Mouse (Mus musculus) midbrain, postnatal 0 days (tissue): ENCODE results near the gene Prkce. TPM values are rescaled to one million over a fixed set of nuclear protein-coding genes. Genes with fewer than 3 reads are reported as not detected.

Experiments used
- ATAC-seq: fragments of 200-750 bp; cut with Nextera tagmentation; 2 replicates; pipeline ENCODE4 v1.8.0; 2017; ENCODE audit warnings: moderate number of reproducible peaks, mild to moderate bottlenecking, moderate TSS enrichment, moderate library complexity; ENCODE audit not compliant: low FRiP score
- DNase-seq: peaks from one replicate; pipeline ENCODE4 v3.0.0-alpha.2; 2015; ENCODE audit warnings: low spot score
- H3K27ac ChIP-seq: fragments of 300-500 bp; sonication (generic); 2 replicates; pipeline ENCODE4 v1.5.1; 2014; ENCODE audit warnings: low read depth, mild to moderate bottlenecking, low read length, mixed read lengths
- H3K27me3 ChIP-seq: fragments of 300-500 bp; sonication (generic); 2 replicates; pipeline ENCODE4 v1.6.1; 2014; ENCODE audit warnings: low read length, control low read depth, mixed read lengths; ENCODE audit not compliant: insufficient read depth
- H3K36me3 ChIP-seq: fragments of 300-500 bp; sonication (generic); 2 replicates; pipeline ENCODE4 v1.6.1; 2014; ENCODE audit warnings: low read length, control low read depth, mixed read lengths; ENCODE audit not compliant: insufficient read depth
- H3K4me1 ChIP-seq: fragments of 300-500 bp; sonication (generic); 2 replicates; pipeline ENCODE4 v1.6.1; 2014; ENCODE audit warnings: mild to moderate bottlenecking, control low read depth, antibody characterized with exemption, low read length, mixed read lengths; ENCODE audit not compliant: insufficient read depth
- H3K4me2 ChIP-seq: fragments of 300-500 bp; sonication (generic); 2 replicates; pipeline ENCODE4 v1.6.1; 2014; ENCODE audit warnings: low read depth, mild to moderate bottlenecking, low read length, mixed read lengths; ENCODE audit not compliant: poor library complexity, severe bottlenecking
- H3K4me3 ChIP-seq: fragments of 300-500 bp; sonication (generic); 2 replicates; pipeline ENCODE4 v1.5.1; 2014; ENCODE audit warnings: low read depth, mild to moderate bottlenecking, low read length, moderate library complexity
- H3K9ac ChIP-seq: fragments of 300-500 bp; sonication (generic); replicated peaks from 2 replicates; pipeline ENCODE4 v1.6.1; 2014; ENCODE audit warnings: mild to moderate bottlenecking, low read length, moderate library complexity, mixed read lengths; ENCODE audit not compliant: poor library complexity, severe bottlenecking
- H3K9me3 ChIP-seq: fragments of 300-500 bp; sonication (generic); 2 replicates; pipeline ENCODE4 v1.6.1; 2016; ENCODE audit warnings: low read length, control low read depth
- CTCF ChIP-seq: IDR thresholded peaks from 2 replicates; pipeline ENCODE4 v1.5.1; 2016; ENCODE audit warnings: antibody characterized with exemption, mild to moderate bottlenecking
- WGBS: fragments of 180-500 bp; shearing (Covaris S2); extraction: QIAGEN DNeasy Blood & Tissue Kit; methylation state at CpG from one replicate; pipeline ENCODE4 v1.1.7; 2014; 5-methylcytosine and 5-hydroxymethylcytosine counted together
- polyA plus RNA-seq: library from polyadenylated mRNA; unstranded; fragments of >200 nt; fragmentation: Nextera tagmentation; extraction: Ambion mirVana; gene quantifications from 2 replicates; pipeline ENCODE4 v1.2.1, GENCODE M21; 2015
- total RNA-seq: library from RNA; depleted of rRNA; stranded (reverse); fragments of >200 nt; gene quantifications from 2 replicates; pipeline ENCODE4 v1.2.3, GENCODE M21; 2014

The Prkce gene
- total and polyA plus RNA-seq, 2 experiments from 2014 or later, result 61.0 to 64.5 TPM

DNA sequence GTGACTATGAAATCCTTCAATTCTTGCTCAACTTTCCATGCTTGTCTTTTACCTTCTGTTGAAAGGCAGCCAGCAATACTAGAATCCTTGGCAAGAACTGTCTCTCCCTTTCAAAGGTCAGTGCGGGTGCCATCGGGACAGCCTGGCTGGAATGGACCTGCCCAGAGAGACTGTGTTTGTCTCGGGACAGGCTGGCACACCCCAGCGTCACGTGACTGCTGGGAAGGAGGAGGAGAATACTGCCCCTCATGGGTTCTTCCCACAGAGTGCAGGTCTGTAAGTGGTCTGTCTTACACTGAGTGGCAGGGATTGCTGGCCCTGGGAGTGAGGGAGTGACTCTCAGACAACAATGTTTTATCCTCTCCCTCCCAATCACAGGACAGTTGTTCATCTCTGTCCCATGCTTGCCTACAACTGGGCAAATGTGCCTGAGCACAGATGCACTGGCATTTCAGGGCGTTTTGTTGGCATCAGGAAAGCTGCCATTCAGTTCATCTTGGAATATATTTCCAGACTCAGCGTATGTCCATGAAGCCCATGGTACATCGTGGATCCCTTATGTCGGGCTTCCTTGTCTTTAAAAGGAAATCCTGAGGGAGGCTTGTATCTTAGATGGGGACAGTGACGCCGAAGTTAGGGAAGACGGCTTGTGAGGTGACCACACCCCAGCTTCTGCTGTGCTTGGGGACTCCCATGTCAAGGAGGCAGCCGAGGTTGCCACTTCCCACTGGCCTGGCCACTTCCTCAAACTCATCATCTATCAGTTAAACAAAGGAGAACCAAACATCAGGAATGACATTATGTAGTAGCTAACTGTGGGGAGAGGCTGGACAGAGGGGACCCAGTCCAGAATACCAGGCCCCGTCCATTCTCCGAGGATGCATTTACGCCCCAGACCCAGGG is 69.5 kb downstream of the Prkce start:
- 87% methylated on average over 16 of the region's 16 CpGs for WGBS
- no peaks in the 10 kb centered on the region for H3K36me3 ChIP-seq
- ATAC-seq (peak; percentile 43; the same call in 1 of the 2 replicates), DNase-seq (peak; percentile 62)
- peaks cover 8% of the 10 kb centered on the region; the same call in 1 of the 2 replicates for H3K4me1 ChIP-seq
- H3K4me2 ChIP-seq, result no peak overlapping the region
- TF ChIP-seq CTCF, result peak; percentile 16; the same call in 1 of the 2 replicates
- no peak overlapping the region for H3K27ac ChIP-seq
- H3K27me3 ChIP-seq, result no peaks in the 10 kb centered on the region
- H3K9me3 ChIP-seq, result no peaks in the 10 kb centered on the region
- no peak overlapping the region for H3K4me3 ChIP-seq
- no peak overlapping the region for H3K9ac ChIP-seq

DNA sequence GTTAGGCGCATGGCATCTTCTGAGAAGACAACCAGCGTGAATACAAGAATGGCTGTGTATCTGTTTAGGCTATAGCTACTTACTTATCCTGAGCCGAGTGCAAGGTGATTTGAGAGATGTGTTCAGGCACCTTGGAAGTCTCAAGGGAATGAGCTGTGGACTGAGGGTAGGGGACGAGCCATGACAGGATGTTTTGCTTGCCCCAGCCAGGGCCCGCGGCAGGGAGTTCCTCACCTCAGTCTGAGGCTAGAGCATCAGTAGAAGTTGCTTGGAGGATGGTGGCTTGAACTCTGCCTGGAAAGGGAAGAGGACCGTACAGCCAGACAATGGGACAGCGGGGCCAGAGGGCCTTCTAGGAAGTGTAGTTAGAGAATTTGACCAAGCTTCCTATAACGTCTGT is 74.7 kb downstream of the Prkce start:
- no peak overlapping the region for H3K9ac ChIP-seq
- H3K4me1 ChIP-seq, result no peaks in the 10 kb centered on the region
- no peak overlapping the region for H3K4me2 ChIP-seq
- H3K27me3 ChIP-seq, result no peaks in the 10 kb centered on the region
- H3K9me3 ChIP-seq, result no peaks in the 10 kb centered on the region
- no peak for TF ChIP-seq CTCF
- H3K27ac ChIP-seq, result no peak overlapping the region
- 91% methylated on average over 9 of the region's 9 CpGs for WGBS
- ATAC-seq (no peak), DNase-seq (no peak)
- H3K36me3 ChIP-seq, result no peaks in the 10 kb centered on the region
- H3K4me3 ChIP-seq, result no peak overlapping the region

DNA sequence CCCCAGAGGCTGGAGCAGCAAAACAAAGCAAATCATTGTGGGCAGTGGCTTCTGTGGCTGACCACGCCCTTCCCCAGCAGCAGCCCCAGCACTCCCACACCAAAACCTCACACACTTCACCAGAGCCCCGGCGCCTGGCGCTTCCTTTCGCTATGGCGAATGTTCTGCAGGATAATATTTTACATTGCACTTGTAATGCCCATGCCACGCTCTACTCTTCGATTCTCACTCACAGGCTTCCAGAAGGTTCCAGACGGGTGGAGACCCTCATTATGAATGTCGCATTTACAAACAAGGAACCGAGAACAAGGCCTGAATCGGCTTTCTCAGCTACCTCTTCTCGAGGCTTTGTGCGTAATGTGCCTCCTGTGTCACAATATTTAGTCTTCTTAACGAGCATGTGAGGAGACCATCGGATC is 75.5 kb downstream of the Prkce start:
- DNase-seq (no peak), ATAC-seq (no peak)
- Histone ChIP-seq H3K4me2 (no peak overlapping the region), H3K4me1 (no peaks in the 10 kb centered on the region), H3K4me3 (no peak overlapping the region), H3K27ac (no peak overlapping the region), H3K27me3 (no peaks in the 10 kb centered on the region), H3K36me3 (no peaks in the 10 kb centered on the region), H3K9ac (no peak overlapping the region), H3K9me3 (no peaks in the 10 kb centered on the region)
- WGBS, result 89% methylated on average over 16 of the region's 16 CpGs
- TF ChIP-seq CTCF, result no peak

DNA sequence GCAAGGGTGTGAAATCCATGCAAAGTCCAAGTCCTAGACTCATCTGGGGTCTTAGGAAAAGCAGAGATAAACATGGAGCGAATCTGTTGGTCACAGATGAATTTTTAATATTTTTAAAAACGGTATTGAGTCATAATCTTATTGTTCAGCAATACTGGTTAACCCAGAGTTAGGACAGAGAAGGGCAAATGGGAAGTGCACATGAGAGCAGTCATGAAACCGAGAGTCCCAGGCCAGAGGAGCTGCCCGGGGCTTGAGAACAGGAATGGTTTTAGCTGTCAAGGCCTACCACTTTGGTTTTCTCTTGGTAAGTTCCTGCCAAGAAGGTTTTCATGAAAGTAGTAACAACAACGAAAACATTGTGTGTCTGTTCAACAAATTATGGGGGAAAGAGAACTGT is 76.8 kb downstream of the Prkce start:
- Histone ChIP-seq H3K27ac (no peak overlapping the region), H3K27me3 (no peaks in the 10 kb centered on the region), H3K36me3 (no peaks in the 10 kb centered on the region), H3K9ac (no peak overlapping the region), H3K4me1 (no peaks in the 10 kb centered on the region), H3K4me2 (no peak overlapping the region), H3K9me3 (no peaks in the 10 kb centered on the region), H3K4me3 (no peak overlapping the region)
- no peak for ATAC-seq
- no peak for DNase-seq
- WGBS, result 93% methylated on average over 5 of the region's 5 CpGs
- TF ChIP-seq CTCF, result no peak

DNA sequence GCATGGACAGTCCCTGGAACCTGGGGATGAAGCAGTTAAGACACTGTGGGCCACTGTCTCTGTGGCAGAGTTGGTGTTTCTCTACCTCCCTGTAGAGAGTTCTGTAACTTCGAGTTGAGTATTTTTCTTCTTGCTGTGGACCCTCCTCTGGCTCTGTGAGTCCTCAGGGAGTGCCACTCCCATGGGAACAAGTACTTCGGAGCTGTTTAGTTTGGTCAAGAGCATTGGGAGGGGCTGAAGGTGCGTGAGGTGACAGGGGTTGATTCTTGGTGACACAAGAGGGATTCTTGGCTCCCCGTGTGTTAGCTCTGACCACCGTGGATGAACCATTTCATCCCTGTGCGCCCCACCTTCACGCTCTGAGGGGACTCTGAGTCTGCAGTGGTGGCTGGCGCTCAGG is 81.2 kb downstream of the Prkce start:
- H3K4me2 ChIP-seq, result no peak overlapping the region
- no peaks in the 10 kb centered on the region for H3K9me3 ChIP-seq
- DNase-seq (no peak), ATAC-seq (no peak)
- 0 out of 2 replicates have a peak, but pooled peaks cover 4% of the 10 kb centered on the region for H3K4me1 ChIP-seq
- no peaks in the 10 kb centered on the region for H3K36me3 ChIP-seq
- H3K27ac ChIP-seq, result no peak overlapping the region
- H3K27me3 ChIP-seq, result no peaks in the 10 kb centered on the region
- TF ChIP-seq CTCF, result no peak
- H3K9ac ChIP-seq, result no peak overlapping the region
- 89% methylated on average over 8 of the region's 8 CpGs for WGBS
- no peak overlapping the region for H3K4me3 ChIP-seq
